Mouse (Mus musculus): ENCODE data around the gene Herc3.

- TF ChIP-seq HCFC1 (IDR thresholded peaks at IDR 0.05; ENCODE audit: low read depth, low read length) (no peak), USF1 (IDR thresholded peaks at IDR 0.05; ENCODE audit: low read depth, low read length) (no peak), POLR2A (IDR thresholded peaks at IDR 0.05; ENCODE audit: control insufficient read depth in 1 of 2, insufficient read depth in 1 of 2, low read depth in 1 of 2, low read length in 2 of 2, poor library complexity in 1 of 2) (no peak), EP300 (IDR thresholded peaks at IDR 0.05; ENCODE audit: low read depth in 1 of 2, low read length in 2 of 2) (no peak)
Measured at GRCm38 (mm10) chr6:58836476-58836875, 5.2 kb downstream of the Herc3 start.

Measured in MEL (cell line).